Mouse (Mus musculus) kidney, postnatal 14 days (tissue): ENCODE measurements around the gene Gm37240.

Experiments
- DNase-seq: peaks from one replicate; pipeline ENCODE4 v3.0.0; 2022; ENCODE audit warnings: mixed read lengths

The Gm37240 gene

GRCm38 (mm10) chr3:85677952-85678351 lies 209.4 kb downstream of the Gm37240 start:
- no peak for DNase-seq

- DNase-seq = no peak
Observed at GRCm38 (mm10) chr3:85677133-85677532, 210.2 kb downstream of the Gm37240 start.

GRCm38 (mm10) chr3:85669844-85670243 lies 217.5 kb downstream of the Gm37240 start:
- no peak for DNase-seq

- no peak for DNase-seq
Observed at GRCm38 (mm10) chr3:85667683-85668082, 219.6 kb downstream of the Gm37240 start.

- DNase-seq = no peak
Observed at GRCm38 (mm10) chr3:85666736-85667135, 220.6 kb downstream of the Gm37240 start.

- DNase-seq = peak; percentile 46
Observed at GRCm38 (mm10) chr3:85666166-85666565, 221.2 kb downstream of the Gm37240 start.

- DNase-seq = no peak
Observed at GRCm38 (mm10) chr3:85664591-85665171, 222.6 kb downstream of the Gm37240 start.

GRCm38 (mm10) chr3:85663826-85664225 lies 223.5 kb downstream of the Gm37240 start:
- DNase-seq = peak; percentile 44

- no peak for DNase-seq
Observed at GRCm38 (mm10) chr3:85661926-85662813, 225.1 kb downstream of the Gm37240 start.

GRCm38 (mm10) chr3:85659681-85660080 lies 227.6 kb downstream of the Gm37240 start:
- DNase-seq = no peak

GRCm38 (mm10) chr3:85655538-85655937 lies 231.8 kb downstream of the Gm37240 start:
- no peak for DNase-seq

GRCm38 (mm10) chr3:85652727-85653665 lies 234.3 kb downstream of the Gm37240 start:
- DNase-seq = no peak

- no peak for DNase-seq
Observed at GRCm38 (mm10) chr3:85649176-85649575, 238.1 kb downstream of the Gm37240 start.

- no peak for DNase-seq
Observed at GRCm38 (mm10) chr3:85645517-85646004, 241.8 kb downstream of the Gm37240 start.

- no peak for DNase-seq
Observed at GRCm38 (mm10) chr3:85644814-85645213, 242.5 kb downstream of the Gm37240 start.

GRCm38 (mm10) chr3:85641751-85642150 lies 245.6 kb downstream of the Gm37240 start:
- DNase-seq = no peak

GRCm38 (mm10) chr3:85636716-85637447 lies 250.4 kb downstream of the Gm37240 start:
- DNase-seq = no peak

GRCm38 (mm10) chr3:85635591-85635990 lies 251.7 kb downstream of the Gm37240 start:
- DNase-seq = no peak

GRCm38 (mm10) chr3:85635126-85635419 lies 252.2 kb downstream of the Gm37240 start:
- DNase-seq = no peak

- DNase-seq = no peak
Observed at GRCm38 (mm10) chr3:85634389-85635125, 252.8 kb downstream of the Gm37240 start.

- DNase-seq = no peak
Observed at GRCm38 (mm10) chr3:85633733-85634132, 253.6 kb downstream of the Gm37240 start.
